Mouse (Mus musculus): ENCODE results near the gene Filip1. TPM values are rescaled to one million over a fixed set of nuclear protein-coding genes. Genes with fewer than 3 reads are reported as not detected.

Gene Filip1
- total and polyA plus RNA-seq, 3 experiments = not detected

DNA sequence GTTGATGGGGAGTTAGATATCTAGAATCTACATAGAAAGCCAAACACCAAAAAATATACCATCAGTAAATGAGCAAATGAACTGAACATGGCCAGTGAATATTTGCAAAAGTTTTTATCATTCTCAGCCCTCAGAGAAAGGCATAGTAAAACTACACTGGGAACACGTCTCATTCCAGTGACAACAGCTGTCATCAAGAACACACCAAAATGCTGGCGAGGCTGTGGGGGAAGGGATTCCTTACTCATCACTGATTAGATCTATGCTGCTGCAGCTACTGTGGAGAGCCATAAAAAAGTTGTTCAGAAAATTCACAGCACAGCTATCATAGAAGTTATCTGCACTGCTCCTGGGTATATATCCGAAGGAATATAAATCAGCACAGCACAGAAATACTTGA lies 54.3 kb downstream of the Filip1 start:
- no peaks in the 10 kb centered on the region for H3K79me2 ChIP-seq (ENCODE audit: control insufficient read depth, insufficient read depth, low read length, poor library complexity)
- no peak for DNase-seq (ENCODE audit: low read depth, low spot score)
- no peaks in the 10 kb centered on the region for H3K4me1 ChIP-seq (ENCODE audit: control insufficient read depth in 1 of 2, insufficient read depth in 2 of 2, low read length in 2 of 2)
- no peak overlapping the region for H3K9ac ChIP-seq (ENCODE audit: control insufficient read depth, low read depth, low read length, poor library complexity, severe bottlenecking)
- H3K27me3 ChIP-seq (ENCODE audit: control insufficient read depth in 1 of 2, insufficient read depth in 2 of 2, low read length in 2 of 2) = no peaks in the 10 kb centered on the region; a peak in 1 of 4 replicates
- H3K27ac ChIP-seq (ENCODE audit: control insufficient read depth, low read depth, low read length) = no peak overlapping the region
- no peaks in the 10 kb centered on the region for H3K36me3 ChIP-seq (ENCODE audit: control insufficient read depth in 1 of 2, insufficient read depth in 2 of 2, low read length in 2 of 2)
- H3K4me3 ChIP-seq (ENCODE audit: control insufficient read depth in 1 of 2, insufficient read depth in 1 of 2, low read depth in 2 of 2, low read length in 2 of 2) = no peak overlapping the region
- TF ChIP-seq RCOR1 (IDR thresholded peaks at IDR 0.05; ENCODE audit: low read depth, low read length) (no peak), CHD1 (IDR thresholded peaks at IDR 0.05; ENCODE audit: low read depth, low read length) (no peak), ZNF384 (IDR thresholded peaks at IDR 0.05; ENCODE audit: low read depth, low read length) (no peak), RAD21 (IDR thresholded peaks at IDR 0.05; ENCODE audit: low read depth, low read length) (no peak), TBP (IDR thresholded peaks at IDR 0.05; ENCODE audit: low read depth, low read length) (no peak), ZMIZ1 (IDR thresholded peaks at IDR 0.05; ENCODE audit: low read depth, low read length) (no peak), GATA1 (IDR thresholded peaks at IDR 0.05; ENCODE audit: low read depth, low read length) (no peak), BHLHE40 (IDR thresholded peaks at IDR 0.05; ENCODE audit: borderline replicate concordance, low read depth, low read length) (no peak), CHD2 (IDR thresholded peaks at IDR 0.05; ENCODE audit: low read length) (no peak), USF2 (IDR thresholded peaks at IDR 0.05; ENCODE audit: borderline replicate concordance in 1 of 2, insufficient read depth in 1 of 2, low read depth in 1 of 2, low read length in 2 of 2) (no peak), ETS1 (IDR thresholded peaks at IDR 0.05; ENCODE audit: low read depth, low read length) (no peak), MYB (IDR thresholded peaks at IDR 0.05; ENCODE audit: low read depth, low read length) (no peak)
- no peaks in the 10 kb centered on the region for H3K9me3 ChIP-seq (replicated peaks; ENCODE audit: insufficient read depth, low read length)

DNA sequence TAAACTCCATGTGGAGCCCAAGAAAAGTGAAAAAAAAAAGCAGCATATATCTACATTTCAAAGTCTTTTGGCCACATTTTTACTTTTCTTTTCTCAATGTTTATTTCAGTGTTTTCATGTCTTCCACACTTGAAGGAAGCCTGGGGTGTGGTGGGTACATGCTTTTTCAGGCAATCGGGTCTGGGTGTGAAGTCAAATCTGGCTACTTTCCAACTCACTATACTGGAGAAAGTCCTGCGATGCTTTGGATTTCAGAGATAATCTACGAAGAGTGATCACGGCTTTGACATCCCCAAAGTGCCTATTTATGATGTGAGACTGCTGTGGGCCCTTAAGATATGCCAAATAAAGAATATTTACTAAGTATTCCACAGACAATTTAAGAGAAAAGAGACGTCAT lies 57.7 kb downstream of the Filip1 start:
- H3K4me1 ChIP-seq (ENCODE audit: control insufficient read depth in 1 of 2, insufficient read depth in 2 of 2, low read length in 2 of 2) = no peaks in the 10 kb centered on the region
- no peak overlapping the region for H3K27ac ChIP-seq (ENCODE audit: control insufficient read depth, low read depth, low read length)
- H3K4me3 ChIP-seq (ENCODE audit: control insufficient read depth in 1 of 2, insufficient read depth in 1 of 2, low read depth in 2 of 2, low read length in 2 of 2) = no peak overlapping the region
- no peaks in the 10 kb centered on the region for H3K79me2 ChIP-seq (ENCODE audit: control insufficient read depth, insufficient read depth, low read length, poor library complexity)
- no peaks in the 10 kb centered on the region for H3K27me3 ChIP-seq (ENCODE audit: control insufficient read depth in 1 of 2, insufficient read depth in 2 of 2, low read length in 2 of 2)
- no peak for DNase-seq (ENCODE audit: low read depth, low spot score)
- no peak for TF ChIP-seq CHD1 (IDR thresholded peaks at IDR 0.05; ENCODE audit: low read depth, low read length)
- no peak for TF ChIP-seq MXI1 (IDR thresholded peaks at IDR 0.05; ENCODE audit: low read depth, low read length)
- no peak for TF ChIP-seq TCF12 (IDR thresholded peaks at IDR 0.05; ENCODE audit: low read depth, low read length)
- no peak for TF ChIP-seq ZKSCAN1 (IDR thresholded peaks at IDR 0.05; ENCODE audit: low read depth, low read length)
- no peak for TF ChIP-seq ELF1 (IDR thresholded peaks at IDR 0.05; ENCODE audit: low read depth, low read length)
- H3K9ac ChIP-seq (ENCODE audit: control insufficient read depth, low read depth, low read length, poor library complexity, severe bottlenecking) = no peak overlapping the region
- no peaks in the 10 kb centered on the region for H3K9me3 ChIP-seq (replicated peaks; ENCODE audit: insufficient read depth, low read length)
- no peaks in the 10 kb centered on the region for H3K36me3 ChIP-seq (ENCODE audit: control insufficient read depth in 1 of 2, insufficient read depth in 2 of 2, low read length in 2 of 2)

Measured in MEL (cell line).